Mouse (Mus musculus) heart, postnatal 25 days (tissue): ENCODE results near the gene Vmn1r103. TPM values are rescaled to one million over a fixed set of nuclear protein-coding genes. Genes with fewer than 3 reads are reported as not detected.
"Not testable (repeated sequence)": the region's sequence is repeated elsewhere in the genome, so short reads cannot be mapped to it uniquely, and the experiment has no call there.

Source experiments
- DNase-seq: peaks from one replicate; pipeline ENCODE4 v3.0.0; 2022; ENCODE audit warnings: low spot score
- intact Hi-C: fragments of 180-260 bp; cut with DNase I; formaldehyde crosslinking; loops from one replicate; pipeline ENCODE4 v1.15.1; 2025
- total RNA-seq, 2 experiments: library from RNA; stranded (reverse); gene quantifications; 2 replicates each; pipeline ENCODE4 v1.2.3; 2021

The Vmn1r103 gene
- total RNA-seq: not detected

GRCm38 (mm10) chr7:20510434-20510833 is at the start of gene Vmn1r103:
Vmn1r103 (minus strand) TSS chr7:20510534.
- intact Hi-C loops, DNase-seq: not testable (repeated sequence)

DNA sequence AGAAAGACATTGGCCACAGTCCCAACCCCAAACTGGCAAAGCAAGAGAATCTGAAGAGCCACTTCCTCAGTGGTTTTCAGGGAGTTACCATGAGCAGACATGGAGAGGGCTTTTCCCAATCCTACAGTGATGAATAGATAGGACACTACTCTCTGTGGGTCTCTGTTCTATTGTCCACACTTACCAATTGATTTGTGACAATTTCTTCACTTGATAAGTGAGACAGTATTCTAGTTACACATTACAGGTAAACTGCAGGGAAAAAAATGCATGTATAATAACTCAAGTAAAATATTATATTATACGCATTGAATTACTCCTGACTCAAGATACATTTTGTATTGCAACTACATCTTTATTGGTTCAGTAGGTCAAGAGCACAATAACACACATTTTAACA is 35.3 kb upstream of the Vmn1r103 start, which contains the start of gene Gm5726:
Gene Gm5726, minus strand, starts transcription at position 101 of the 400 bp plus-strand sequence.
- intact Hi-C loops, DNase-seq: not testable (repeated sequence)

- intact Hi-C loops, DNase-seq: not testable (repeated sequence)
Measured at GRCm38 (mm10) chr7:20533537-20533936, 23.2 kb upstream of the Vmn1r103 start, which contains the start of gene Vmn1r104. Vmn1r104 (plus strand) TSS chr7:20533837.

GRCm38 (mm10) chr7:20474825-20475224 is 35.5 kb downstream of the Vmn1r103 start, which contains the start of gene Gm10670:
Gm10670 (minus strand) TSS chr7:20474925.
- intact Hi-C loops, DNase-seq: not testable (repeated sequence)

Other genes with a start within 250 kb of the Vmn1r103 start
- gene Gm5890, start 247.7 kb downstream of the Vmn1r103 start, total RNA-seq: not detected
- not detected for gene Gm4133, start 176.5 kb downstream of the Vmn1r103 start, total RNA-seq
- gene Gm5728, start 135.1 kb downstream of the Vmn1r103 start, total RNA-seq: not detected
- gene Vmn1r100, start 92.6 kb downstream of the Vmn1r103 start, total RNA-seq: not detected
- gene Vmn1r101, start 67.9 kb downstream of the Vmn1r103 start, total RNA-seq: not detected
- not detected for gene Gm10670, start 35.6 kb downstream of the Vmn1r103 start, total RNA-seq
- not detected for gene Vmn1r104, start 23.3 kb upstream of the Vmn1r103 start, total RNA-seq
- not detected for gene Gm5726, start 35.2 kb upstream of the Vmn1r103 start, total RNA-seq
- not detected for gene Gm4141, start 65.7 kb upstream of the Vmn1r103 start, total RNA-seq
- gene Gm4513, start 88.5 kb upstream of the Vmn1r103 start, total RNA-seq: not detected
- gene Vmn1r107, start 158.4 kb upstream of the Vmn1r103 start, total RNA-seq: not detected
- not detected for gene Vmn1r111, start 192.7 kb upstream of the Vmn1r103 start, total RNA-seq
- gene Gm10668, start 220.1 kb upstream of the Vmn1r103 start, total RNA-seq: not detected